Mouse (Mus musculus): ENCODE data around the gene Dyrk3.
"Not testable (repeated sequence)": the region's sequence is repeated elsewhere in the genome, so short reads cannot be mapped to it uniquely, and the experiment has no call there.

The Dyrk3 gene

DNA sequence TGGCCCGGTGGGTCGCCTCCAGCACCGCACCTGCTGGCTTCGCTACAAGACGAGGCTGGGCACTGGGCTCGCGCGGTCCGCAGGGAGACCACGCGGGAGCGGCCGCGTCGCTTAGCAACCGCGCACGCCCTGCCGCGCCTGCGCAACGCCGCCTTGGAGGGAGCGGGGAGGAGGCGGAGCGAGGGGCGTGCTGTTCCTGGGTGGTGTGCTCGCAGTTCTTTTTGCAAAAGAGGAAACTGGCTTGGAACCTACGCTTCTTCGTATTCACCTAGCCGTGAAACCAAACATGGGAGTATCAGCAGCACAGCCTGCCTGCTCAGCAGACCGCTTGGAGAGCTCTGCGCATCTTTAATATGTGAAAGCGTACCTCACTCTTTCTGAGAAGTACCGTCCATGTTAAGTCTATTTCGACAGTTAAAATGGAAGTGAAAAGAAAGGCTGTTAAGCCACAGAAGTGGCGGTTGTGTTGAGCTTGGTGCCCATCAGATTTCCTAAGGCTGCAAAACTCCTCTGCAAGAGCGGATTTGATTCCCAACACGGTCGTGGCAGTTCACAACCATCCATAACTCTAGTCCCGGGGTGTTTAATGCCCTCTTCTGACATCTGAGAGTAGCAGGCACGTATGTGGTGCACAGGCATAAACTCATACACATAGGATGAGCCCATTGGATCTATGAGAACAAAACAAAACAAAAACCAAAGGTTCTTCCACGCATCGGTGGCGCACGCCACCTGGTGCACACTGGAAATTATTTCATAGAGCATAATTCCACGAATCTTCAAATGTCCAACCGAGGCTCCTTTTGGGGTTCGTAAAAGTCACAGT is at the start of gene Dyrk3:
Gene Dyrk3 (minus strand): TSS at position 150 of the 826 bp plus-strand sequence.
- DNase-seq (ENCODE audit: low spot score): peak; percentile 96

DNA sequence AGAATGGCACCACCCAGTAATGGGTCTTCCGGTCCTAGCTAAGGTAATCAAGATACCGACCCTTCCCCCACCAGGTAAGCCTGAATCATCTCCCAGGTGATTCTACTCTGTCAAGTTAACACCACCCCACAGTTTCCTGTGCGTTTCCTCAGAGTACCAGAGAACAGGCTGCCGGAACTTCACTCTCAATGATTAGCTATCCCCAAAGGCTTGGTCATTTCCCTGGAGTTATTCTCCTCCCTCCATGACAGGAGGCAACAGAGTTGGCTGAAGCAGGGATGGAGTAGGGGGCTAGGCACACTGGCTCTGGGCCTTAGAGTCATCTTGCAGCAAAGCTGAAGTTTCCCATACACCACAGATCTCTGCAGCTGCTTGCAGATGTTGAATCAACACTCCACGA is 49.7 kb upstream of the Dyrk3 start:
- DNase-seq (ENCODE audit: low spot score): no peak

DNA sequence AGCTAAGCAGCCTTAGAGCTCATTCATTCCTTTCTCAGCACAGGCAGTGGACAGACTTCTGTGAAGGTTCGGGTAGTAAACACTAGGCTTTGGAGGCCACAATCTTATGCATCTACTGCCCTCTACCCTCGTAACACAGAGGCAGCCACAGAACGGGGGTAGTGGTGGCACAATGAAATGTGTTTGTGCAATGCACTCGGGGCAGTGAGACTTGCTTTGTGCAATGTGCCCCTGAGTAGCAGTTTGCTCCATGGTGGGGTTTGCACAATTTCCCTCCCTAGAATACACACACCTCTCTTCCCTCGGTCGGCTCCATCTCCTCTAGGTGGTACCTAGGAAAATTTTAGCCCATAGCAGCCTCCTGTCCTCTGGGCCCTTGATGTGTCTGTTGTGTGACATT is 48.9 kb upstream of the Dyrk3 start:
- DNase-seq (ENCODE audit: low spot score): no peak

DNA sequence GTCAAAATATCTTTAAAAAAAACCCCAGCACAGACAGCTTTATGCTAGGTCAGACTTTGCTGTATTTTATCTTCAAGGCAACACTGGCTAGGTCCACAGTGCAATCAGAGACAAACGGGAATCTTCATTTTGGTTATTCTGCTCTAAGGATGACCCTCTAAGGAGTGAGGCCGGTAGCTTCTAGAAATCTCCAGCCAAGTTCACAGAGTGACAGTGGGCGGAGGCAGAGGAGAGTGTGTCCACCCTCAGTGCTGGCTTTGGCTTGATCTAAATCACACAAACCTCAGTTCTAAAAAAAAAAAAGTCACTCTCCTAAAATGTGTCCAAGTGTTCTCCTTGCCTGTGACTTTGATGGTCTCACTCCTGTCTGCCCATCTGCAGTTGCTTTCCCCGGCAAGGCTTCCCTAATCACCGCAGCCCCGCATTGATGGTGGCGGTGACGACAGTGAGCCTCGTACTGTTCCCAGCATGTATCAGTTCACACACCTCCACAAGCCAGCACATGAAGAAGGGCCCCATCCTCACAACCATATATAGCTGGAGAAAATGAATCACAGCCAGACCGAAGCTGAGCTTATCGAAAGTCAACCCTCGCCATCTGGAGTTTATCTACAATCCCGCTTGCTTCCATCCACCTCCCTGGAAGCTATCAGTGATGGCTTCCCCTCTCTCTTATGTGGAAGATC is 47.8 kb upstream of the Dyrk3 start:
- DNase-seq (ENCODE audit: low spot score): no peak

DNA sequence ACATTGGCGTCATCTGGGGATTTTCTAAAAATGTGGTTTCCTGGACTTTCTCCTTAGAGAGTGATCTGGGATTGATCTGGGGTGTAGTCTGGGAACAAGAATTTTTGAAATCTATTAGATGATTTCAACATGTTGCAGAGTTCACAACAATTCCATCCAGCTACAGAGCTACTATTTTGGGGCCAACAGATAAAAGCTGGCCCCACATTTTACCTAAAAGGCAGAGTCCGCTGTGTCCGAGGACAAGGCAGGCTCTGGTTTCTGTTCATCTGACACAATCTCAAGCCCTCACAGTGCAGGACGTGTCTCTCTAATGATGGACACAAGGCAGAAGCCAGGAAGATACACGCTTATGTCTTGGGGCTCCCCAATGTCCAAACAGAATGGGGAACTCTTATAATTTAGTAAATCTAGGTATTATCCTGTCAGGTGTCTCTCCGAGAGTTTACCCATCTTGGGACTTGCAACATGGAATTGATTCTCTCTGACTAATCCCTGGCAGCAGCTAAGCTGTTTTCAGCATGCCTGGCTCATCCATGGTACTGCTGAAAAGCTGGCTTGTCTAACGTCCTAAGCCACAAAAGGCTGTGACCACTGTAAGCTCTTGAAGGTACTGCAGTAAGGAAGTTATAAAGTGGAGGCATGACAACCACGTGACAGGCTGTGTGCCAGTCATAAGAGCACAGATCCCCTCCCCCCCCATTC is 47.0 kb upstream of the Dyrk3 start:
- no peak for DNase-seq (ENCODE audit: low spot score)

DNA sequence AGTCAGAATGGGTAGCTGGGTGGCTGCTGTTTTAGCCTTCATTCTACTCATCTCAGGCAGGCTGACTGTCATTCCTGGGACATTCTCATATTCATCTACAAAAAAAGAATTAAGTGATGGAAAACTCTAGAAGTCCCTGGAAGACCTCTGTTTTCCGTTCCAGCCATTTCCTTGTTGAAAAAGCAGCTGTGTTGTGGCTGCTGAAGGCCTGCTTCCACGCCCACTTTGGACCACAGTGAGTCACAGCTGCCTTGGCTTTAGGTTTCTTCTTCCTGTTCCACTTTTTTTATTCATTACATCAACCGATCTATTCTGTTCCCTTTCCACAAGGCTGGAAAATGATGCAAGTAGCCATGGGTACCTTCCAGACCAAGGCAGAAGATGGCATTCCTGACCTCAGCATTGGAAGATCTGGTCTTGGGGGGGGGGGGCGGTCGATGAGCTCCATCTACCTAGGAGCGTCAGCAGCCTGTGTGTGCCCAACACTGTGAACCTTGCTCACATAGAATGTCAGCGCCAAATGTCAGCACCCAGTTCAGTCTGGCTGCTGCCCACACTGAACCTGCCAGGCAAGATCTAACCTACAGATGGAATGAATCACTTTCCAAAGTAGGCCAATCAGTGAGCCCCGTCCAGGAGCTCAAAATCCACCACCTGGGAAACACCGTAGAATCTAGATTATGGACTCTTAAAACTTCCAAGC is 46.3 kb upstream of the Dyrk3 start:
- no peak for DNase-seq (ENCODE audit: low spot score)

DNA sequence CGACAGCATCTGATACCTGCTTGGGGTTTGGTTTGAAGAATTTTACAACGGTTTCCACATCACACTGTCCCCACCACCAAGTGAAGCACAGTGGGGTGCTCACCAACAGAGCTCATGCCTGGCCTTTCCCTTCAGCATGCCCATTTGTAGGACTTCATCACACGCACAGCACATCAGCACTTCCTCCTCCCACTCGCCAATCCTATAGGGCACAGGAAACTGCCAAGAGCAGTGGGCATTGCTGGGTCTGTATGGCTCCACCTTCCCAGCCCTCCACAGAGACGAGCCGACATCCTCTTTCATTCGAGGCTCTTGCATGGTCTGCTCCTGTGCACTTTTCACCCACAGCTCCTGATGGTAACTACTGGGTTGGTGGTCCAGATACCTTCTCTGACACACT is 45.1 kb upstream of the Dyrk3 start:
- DNase-seq (ENCODE audit: low spot score): no peak

DNA sequence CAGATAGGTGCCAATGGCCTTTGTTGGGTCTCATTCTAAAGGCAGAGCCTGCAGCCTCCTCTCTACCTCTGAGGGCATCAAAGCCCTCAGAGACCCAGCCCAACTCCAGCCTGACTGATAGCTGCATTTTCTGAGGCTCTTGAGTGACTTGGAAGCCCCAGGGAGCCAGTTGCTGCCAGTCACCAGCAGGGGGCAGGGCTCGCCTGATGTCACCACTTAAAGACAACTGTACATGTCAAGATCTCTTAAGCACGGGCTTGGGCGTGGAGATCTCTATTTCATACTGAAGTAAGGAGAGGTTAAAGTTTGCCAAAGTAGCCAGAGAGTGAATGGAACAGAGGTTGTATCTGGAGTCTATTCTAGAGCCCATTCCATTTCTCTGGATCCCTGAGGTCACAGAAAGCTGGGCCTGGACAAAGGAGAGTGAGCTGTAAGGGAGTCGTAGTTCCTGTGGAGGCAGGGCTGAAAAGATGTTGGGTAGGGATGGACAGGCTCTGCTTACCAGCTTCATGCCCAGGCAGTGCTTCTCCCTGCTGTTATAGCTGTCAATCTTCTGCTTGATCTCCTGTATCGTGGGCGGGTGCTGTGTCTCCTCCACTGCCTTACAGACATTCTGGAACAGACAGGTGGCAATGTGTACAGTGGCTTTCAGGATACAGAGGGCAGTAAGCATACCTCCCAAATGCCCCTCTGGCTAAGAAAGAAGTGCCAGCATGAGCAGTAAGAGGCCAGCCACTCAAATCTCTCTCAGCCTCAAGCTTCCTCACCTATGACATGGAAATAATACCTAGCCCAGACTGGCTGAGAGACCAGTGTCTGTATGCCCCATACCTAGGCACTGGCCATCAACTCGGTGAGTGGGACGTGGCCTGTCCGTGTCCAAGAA is 43.7 kb upstream of the Dyrk3 start:
- peak; percentile 81 for DNase-seq (ENCODE audit: low spot score)

DNA sequence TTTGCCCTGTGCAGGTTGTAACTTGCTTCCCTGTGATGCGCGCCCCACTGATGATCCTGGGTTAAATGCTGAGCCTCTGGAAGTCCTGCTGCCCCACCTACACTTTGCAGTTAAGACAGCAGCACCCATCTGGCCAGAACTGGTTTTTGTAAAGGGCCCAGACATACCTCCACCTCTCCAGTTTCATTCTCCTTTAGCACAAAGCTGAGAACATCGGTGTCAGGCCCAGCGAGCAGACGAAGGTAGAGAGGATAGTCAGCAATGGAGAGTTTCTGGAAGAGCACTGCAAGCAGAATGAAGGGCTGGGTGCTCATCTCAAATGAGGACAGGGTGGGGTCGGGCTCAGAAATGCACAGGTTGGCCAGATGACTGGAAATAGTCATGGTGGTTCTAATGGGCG is 42.2 kb upstream of the Dyrk3 start:
- DNase-seq (ENCODE audit: low spot score): no peak

DNA sequence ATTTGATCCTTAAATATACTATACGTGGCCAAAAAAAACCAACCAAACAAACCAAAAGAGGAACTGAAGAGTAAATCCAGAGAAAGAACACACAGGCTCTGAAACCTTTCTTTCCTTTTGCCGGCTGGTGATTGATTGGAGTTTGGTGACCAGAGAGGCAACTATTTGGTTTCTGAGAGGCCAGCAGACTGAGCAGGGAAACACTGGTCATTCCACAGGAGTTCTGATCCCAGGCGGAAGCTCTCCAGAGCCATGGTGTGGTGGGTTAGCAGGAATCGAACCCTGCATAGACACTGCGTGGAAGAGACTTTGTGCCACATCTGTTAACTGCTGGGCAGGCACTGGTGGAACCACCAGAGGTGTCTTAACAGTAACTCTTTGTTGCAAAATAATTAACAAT is 39.9 kb upstream of the Dyrk3 start:
- no peak for DNase-seq (ENCODE audit: low spot score)

DNA sequence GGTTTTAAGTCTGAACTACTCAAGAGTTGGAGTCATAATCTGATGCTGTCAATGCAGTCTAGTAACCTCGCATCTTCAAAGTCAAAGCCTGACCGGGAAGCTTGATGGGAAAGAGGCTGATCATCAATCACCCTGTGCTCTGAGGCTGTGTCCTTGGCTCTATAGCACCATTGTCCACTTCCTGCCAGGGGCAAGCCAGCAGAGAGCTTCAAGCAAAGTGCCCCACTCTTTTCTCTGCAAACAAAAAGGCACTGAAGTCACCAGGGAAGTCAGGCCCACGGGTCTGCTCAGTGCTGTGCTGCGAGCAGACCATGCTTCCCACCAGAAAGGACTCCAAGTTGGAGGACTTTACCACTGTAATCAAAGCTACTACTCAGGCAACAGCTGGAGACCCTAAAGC is 39.1 kb upstream of the Dyrk3 start:
- no peak for DNase-seq (ENCODE audit: low spot score)

DNA sequence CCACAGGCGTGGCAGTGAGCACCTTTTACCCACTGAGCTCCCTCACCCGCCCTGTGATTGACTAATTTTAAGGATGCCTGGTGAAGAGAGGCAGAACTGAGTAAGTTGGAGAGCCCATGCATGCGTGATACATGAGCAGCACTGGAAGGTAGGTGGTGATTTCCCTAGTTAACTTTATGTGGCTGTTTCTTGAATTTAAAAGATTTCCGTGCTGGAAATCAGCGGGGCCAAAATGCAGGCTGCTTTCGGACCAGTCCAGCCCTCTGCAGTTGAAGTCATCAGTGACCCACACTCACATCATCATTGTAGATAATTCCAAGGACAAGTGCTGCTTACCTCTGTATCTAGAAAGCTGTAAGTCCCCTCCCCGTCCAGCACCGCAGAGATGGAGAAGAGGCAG is 37.7 kb upstream of the Dyrk3 start:
- no peak for DNase-seq (ENCODE audit: low spot score)

DNA sequence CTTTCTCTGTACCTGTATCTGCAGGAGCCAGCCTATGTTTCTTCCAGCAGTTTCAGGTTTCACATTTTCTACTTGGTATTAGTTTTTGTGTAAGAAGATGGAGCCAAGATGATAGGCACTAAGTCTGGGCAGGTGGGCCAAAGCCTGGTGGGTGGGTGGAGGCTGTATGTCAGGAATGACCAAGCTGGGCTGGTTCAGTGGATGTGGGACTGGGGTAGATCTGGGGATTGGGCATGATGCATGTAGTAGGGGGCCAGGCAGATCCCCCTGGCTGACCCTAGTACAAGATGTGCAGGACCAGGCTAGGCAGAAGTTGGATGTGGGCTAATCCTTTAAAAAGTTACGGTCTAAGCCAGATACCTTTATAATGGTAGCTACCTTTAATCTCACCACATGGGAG is 37.0 kb upstream of the Dyrk3 start:
- no peak for DNase-seq (ENCODE audit: low spot score)

DNA sequence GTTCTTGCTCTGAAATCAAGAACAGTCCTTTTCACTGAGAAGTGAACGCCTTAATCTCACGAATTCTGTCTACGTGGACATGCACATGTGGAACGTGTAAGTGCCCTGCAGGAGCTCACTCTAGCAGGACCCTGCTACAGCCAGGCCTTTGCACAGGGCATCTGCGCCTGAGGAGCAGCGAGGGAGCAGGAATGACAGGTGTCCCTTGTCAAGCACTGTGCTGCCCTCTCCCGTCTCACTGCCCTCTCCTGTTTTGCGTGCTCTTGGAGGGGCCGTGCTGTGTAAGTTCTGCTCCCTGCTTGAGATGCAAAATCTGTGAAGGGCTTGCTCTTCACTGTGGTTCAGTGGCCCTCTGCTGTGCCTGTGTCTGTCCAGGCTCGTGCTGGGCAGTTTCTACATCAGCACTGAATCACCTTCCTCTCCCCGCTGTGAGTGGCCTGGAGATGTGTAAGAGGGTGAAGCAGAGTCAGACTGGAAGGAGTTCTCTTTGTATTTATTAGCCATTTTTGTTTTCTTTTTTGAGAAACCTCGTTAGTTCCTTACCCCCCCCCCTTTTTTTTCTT is 36.2 kb upstream of the Dyrk3 start:
- no peak for DNase-seq (ENCODE audit: low spot score)

DNA sequence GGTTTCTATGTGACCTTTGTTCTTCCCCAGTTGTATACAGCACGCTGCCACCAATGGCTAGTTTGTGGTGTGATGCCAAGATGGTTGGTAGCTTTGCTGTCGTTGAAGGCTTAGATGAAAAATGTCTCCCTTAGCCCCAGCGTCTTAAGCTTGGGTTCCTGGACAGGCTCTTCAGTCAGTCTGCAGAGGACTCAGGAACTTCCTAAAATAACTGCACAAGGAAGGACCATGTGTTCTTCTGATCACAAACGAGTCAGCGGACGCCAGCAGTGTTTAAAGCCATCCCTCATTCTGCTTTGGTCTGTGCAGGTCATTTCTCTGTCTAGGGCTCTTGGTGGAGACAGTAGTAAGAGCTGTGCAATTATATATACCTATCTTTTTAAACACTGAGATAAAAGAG is 35.7 kb upstream of the Dyrk3 start:
- no peak for DNase-seq (ENCODE audit: low spot score)

DNA sequence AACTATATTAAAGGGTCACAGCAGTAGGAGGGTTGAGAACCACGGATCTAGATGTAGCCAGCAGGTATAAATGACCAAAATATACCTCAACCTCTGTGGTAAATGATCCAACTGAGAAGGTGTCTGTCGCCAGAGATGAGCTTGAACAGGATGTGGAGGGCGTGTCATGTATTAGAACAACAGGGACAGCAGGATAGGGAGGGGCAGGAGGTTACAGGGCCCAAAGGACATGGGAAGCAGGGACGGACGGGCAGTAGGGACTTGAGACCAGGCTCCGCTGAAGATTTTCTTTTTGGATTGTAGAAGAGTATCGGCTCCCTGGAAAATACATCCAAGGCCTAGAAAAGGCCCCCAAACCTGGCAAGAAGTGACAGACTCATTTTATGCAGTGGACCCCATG is 34.9 kb upstream of the Dyrk3 start:
- DNase-seq (ENCODE audit: low spot score): no peak

DNA sequence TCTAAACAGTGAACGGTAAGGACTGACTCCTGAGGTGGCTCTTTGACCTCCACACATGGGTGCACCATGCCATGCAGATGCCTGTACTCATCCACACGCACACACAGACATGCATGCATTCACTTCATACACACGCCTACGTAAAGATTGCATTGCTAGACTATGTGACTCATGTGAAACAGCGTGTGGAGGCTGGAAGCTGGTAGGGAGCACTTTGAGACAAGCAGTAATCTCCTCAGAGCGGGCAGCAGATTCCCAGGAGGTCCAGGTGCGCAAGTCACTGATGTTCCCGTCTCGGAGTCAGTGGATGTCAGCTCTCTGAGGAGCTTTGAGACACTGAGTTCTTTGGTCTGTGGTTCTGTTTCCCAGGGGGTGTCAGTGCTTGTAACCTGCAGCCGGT is 29.5 kb upstream of the Dyrk3 start:
- DNase-seq (ENCODE audit: low spot score): no peak

DNA sequence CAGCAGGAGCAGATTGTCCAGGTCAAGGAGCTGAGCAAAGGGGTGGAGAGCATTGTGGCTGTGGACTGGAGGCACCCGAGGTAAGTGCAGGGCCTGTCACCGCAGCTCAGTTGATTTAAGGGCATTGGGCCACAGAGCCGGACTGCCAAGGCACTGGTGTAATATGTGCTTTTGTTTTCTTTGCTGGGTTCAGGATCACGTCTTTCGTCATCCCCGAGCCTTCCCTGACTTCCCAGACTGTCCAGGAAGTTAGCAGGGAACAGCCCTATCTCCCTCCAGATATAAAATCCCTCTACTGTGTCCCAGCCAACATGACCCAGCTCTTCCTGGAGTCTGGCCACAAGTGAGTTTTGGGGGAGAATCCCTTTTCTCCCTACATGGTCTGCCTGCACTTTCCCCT is 26.3 kb upstream of the Dyrk3 start:
- DNase-seq (ENCODE audit: low spot score): no peak

DNA sequence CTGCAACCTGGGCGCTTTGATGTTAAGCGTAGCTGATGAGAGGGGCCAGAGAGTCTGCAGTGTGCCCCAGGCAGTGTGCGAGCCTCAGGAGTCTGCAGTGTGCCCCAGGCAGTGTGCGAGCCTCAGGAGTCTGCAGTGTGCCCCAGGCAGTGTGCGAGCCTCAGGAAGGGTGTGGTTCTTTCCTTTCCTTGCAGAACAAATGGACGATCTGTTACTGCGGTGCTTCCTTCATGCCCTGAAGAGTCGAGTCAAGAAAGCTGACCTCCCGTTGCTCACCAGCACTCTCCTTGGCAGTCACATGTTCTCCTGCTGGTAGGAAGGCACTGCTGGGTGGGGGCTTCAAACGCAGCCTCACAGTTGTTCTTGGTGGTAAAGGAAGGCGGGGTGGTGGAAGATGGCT is 23.0 kb upstream of the Dyrk3 start:
- no peak for DNase-seq (ENCODE audit: low spot score)

DNA sequence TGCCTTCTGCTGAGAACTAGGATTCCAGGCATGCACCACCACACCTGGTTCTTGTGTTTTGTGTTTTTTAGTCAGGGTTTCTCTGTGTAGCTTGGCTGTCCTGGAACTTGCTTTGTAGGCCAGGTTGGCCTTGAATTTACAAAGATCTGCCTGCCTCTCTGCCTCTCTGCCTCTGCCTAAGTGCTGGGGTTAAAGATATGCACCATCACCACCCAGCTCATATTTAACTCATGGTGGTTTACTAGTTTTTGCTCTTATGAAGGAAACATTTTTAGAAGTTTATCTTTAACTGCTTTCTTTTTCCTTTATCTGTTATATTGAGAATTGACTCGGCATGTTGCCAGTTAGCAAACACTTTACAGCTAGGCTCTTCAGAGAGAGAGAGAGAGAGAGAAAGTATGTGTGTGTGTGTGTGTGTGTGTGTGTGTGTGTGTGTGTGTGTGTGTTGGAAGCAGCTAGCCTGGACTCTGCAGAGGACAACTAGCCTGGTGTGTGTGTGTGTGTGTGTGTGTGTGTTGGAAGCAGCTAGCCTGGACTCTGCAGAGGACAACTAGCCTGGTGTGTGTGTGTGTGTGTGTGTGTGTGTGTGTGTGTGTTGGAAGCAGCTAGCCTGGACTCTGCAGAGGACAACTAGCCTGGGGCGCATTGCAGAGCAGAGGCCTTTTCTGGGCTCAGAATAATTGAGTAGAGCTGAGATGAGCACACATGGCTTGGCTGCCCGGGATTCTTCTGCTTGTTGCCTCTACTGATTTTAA is 21.6 kb upstream of the Dyrk3 start:
- DNase-seq (ENCODE audit: low spot score): not testable (repeated sequence)

Data from embryo, embryonic 10.5 days (tissue).